ENCODE assay signal across 7 mouse cellular contexts in genomic region chr7:35556205-35556603, GRCm38 (mm10). TPM values are rescaled to one million over a fixed set of nuclear protein-coding genes. Genes with fewer than 3 reads are reported as not detected.
DNase-seq lines count a peak whose midpoint lies in the region; ATAC-seq lines count a peak whose summit lies in the region.

Gene Nudt19, minus strand, starts transcription at chr7:35556304.

- no peaks in the 10 kb centered on the region for H3K9me3 ChIP-seq in forebrain, embryonic 10.5 days
- H3K9me3 ChIP-seq in limb, embryonic 15.5 days = no peaks in the 10 kb centered on the region
- no peaks in the 10 kb centered on the region for H3K9me3 ChIP-seq in stomach, embryonic 16.5 days (replicated peaks; ENCODE audit: control insufficient read depth, low read length)

- DNase-seq in thymus, postnatal 0 days (ENCODE audit: low spot score) = no peak
- no peak for DNase-seq in thymus, adult 18-20 months
- no peak for DNase-seq in forebrain, embryonic 10.5 days (ENCODE audit: extremely low spot score, low spot score)
- DNase-seq in heart, postnatal 4 days = no peak
- no peak for DNase-seq in kidney, adult 11 months

- 78% methylated on average over 4 of the region's 4 CpGs for WGBS in forebrain, embryonic 10.5 days
- WGBS in limb, embryonic 15.5 days = 62% methylated on average over 4 of the region's 4 CpGs
- WGBS in stomach, embryonic 16.5 days = 60% methylated on average over 4 of the region's 4 CpGs

- peak within 1 kb of the TSS; percentile 93 for H3K27ac ChIP-seq in forebrain, embryonic 10.5 days
- peak within 1 kb of the TSS; percentile 97 for H3K27ac ChIP-seq in limb, embryonic 15.5 days
- H3K27ac ChIP-seq in stomach, embryonic 16.5 days (ENCODE audit: low read length) = peak within 1 kb of the TSS; percentile 99

- ATAC-seq in limb, embryonic 15.5 days (ENCODE audit: insufficient number of reproducible peaks, low FRiP score, low TSS enrichment, low read depth) = no peak
- no peak for ATAC-seq in stomach, embryonic 16.5 days (ENCODE audit: insufficient read depth, low FRiP score)

- peak within 1 kb of the TSS; percentile 97 for H3K4me2 ChIP-seq in limb, embryonic 15.5 days
- peak within 1 kb of the TSS; percentile 95 for H3K4me2 ChIP-seq in stomach, embryonic 16.5 days (ENCODE audit: low read depth, low read length)

- peaks cover 1% of the 10 kb centered on the region for H3K36me3 ChIP-seq in forebrain, embryonic 10.5 days (replicated peaks)
- H3K36me3 ChIP-seq in limb, embryonic 15.5 days = no peaks in the 10 kb centered on the region; the same call in 1 of the 2 replicates
- no peaks in the 10 kb centered on the region for H3K36me3 ChIP-seq in stomach, embryonic 16.5 days (ENCODE audit: control insufficient read depth, insufficient read depth, low read length)

- no peaks in the 10 kb centered on the region for H3K27me3 ChIP-seq in forebrain, embryonic 10.5 days (ENCODE audit: poor library complexity, severe bottlenecking)
- no peaks in the 10 kb centered on the region for H3K27me3 ChIP-seq in limb, embryonic 15.5 days
- H3K27me3 ChIP-seq in stomach, embryonic 16.5 days (ENCODE audit: control insufficient read depth, insufficient read depth, low read length) = no peaks in the 10 kb centered on the region

- peak within 1 kb of the TSS; percentile 65 for H3K4me3 ChIP-seq in forebrain, embryonic 10.5 days
- H3K4me3 ChIP-seq in limb, embryonic 15.5 days = peak within 1 kb of the TSS; percentile 74
- H3K4me3 ChIP-seq in stomach, embryonic 16.5 days (replicated peaks; ENCODE audit: low read length) = peak within 1 kb of the TSS; percentile 71

- H3K9ac ChIP-seq in limb, embryonic 15.5 days = peak within 1 kb of the TSS; percentile 94
- H3K9ac ChIP-seq in stomach, embryonic 16.5 days (ENCODE audit: low read length) = peak within 1 kb of the TSS; percentile 94

- H3K4me1 ChIP-seq in forebrain, embryonic 10.5 days = peaks cover 30% of the 10 kb centered on the region
- peaks cover 16% of the 10 kb centered on the region for H3K4me1 ChIP-seq in limb, embryonic 15.5 days
- peaks cover 5% of the 10 kb centered on the region; the same call in 1 of the 2 replicates for H3K4me1 ChIP-seq in stomach, embryonic 16.5 days (ENCODE audit: control insufficient read depth, insufficient read depth, low read length)

RNA-seq across cellular contexts. Expression of gene Nudt19, which starts in this region (rescaled TPM):
- 99.2 and 105 TPM in 2 replicates for polyA plus RNA-seq in thymus, postnatal 0 days (2015; fragmentation: Nextera tagmentation; extraction: Ambion mirVana)
- polyA plus RNA-seq in forebrain, embryonic 10.5 days (2016; fragmentation: Nextera tagmentation; extraction: Ambion mirVana) = 45.9 and 50.3 TPM in 2 replicates
- 10 to 100 TPM; 81.1 to 85.6 TPM for total RNA-seq in heart, postnatal 4 days (2021)
- polyA plus RNA-seq in limb, embryonic 15.5 days (2015; fragmentation: Nextera tagmentation; extraction: Ambion mirVana) = 47.5 and 49.3 TPM in 2 replicates
- polyA plus RNA-seq in stomach, embryonic 16.5 days (2015; fragmentation: Nextera tagmentation; extraction: Ambion mirVana) = 66.4 and 66.8 TPM in 2 replicates
